Mouse (Mus musculus): ENCODE results near the gene Rab3il1.

- TF ChIP-seq CTCF (conservative IDR thresholded peaks at IDR 0.05 in 1 of 2, IDR thresholded peaks at IDR 0.05 in 1 of 2; ENCODE audit: low read depth in 2 of 2, low read length in 2 of 2) (no peak), E2F4 (IDR thresholded peaks at IDR 0.05; ENCODE audit: insufficient replicate concordance, low read depth, low read length) (no peak), ETS1 (conservative IDR thresholded peaks at IDR 0.05; ENCODE audit: low read depth, low read length) (no peak), RAD21 (IDR thresholded peaks at IDR 0.05; ENCODE audit: low read depth, low read length) (no peak)
Measured at GRCm38 (mm10) chr19:9985900-9986421, 15.5 kb upstream of the Rab3il1 start.
